Mouse (Mus musculus) stomach, postnatal 0 days (tissue): ENCODE measurements at regions not wholly inside any gene's neighbourhood (a gene's known extent, or its start where the extent isn't known, plus 50 kb on each side); places are given as distances from the start of the nearest gene placed in this dataset.

Experiments
- ATAC-seq: fragments of 200-750 bp; cut with Nextera tagmentation; 2 replicates; pipeline ENCODE4 v1.8.0; 2017; ENCODE audit not compliant: low FRiP score, low TSS enrichment
- DNase-seq: peaks from one replicate; pipeline ENCODE4 v3.0.0-alpha.2; 2016; ENCODE audit warnings: low spot score
- H3K27ac ChIP-seq: fragments of 300-500 bp; sonication (generic); replicated peaks from 2 replicates; pipeline ENCODE4 v1.5.1; 2014; ENCODE audit warnings: mild to moderate bottlenecking, control low read depth
- H3K27me3 ChIP-seq: fragments of 300-500 bp; sonication (generic); 2 replicates; pipeline ENCODE4 v1.6.1; 2014; ENCODE audit warnings: low read length; ENCODE audit not compliant: control insufficient read depth, insufficient read depth
- H3K36me3 ChIP-seq: fragments of 300-500 bp; sonication (generic); 2 replicates; pipeline ENCODE4 v1.6.1; 2014; ENCODE audit warnings: low read length, mixed read lengths; ENCODE audit not compliant: control insufficient read depth, insufficient read depth
- H3K4me1 ChIP-seq: fragments of 300-500 bp; sonication (generic); replicated peaks from 2 replicates; pipeline ENCODE4 v1.6.1; 2014; ENCODE audit warnings: antibody characterized with exemption; ENCODE audit not compliant: control insufficient read depth, insufficient read depth
- H3K4me2 ChIP-seq: fragments of 300-500 bp; sonication (generic); replicated peaks from 2 replicates; pipeline ENCODE4 v1.6.1; 2014; ENCODE audit warnings: low read depth, mild to moderate bottlenecking, control low read depth, moderate library complexity
- H3K4me3 ChIP-seq: fragments of 300-500 bp; sonication (generic); 2 replicates; pipeline ENCODE4 v1.5.1; 2014; ENCODE audit warnings: low read depth, low read length, control low read depth
- H3K9ac ChIP-seq: fragments of 300-500 bp; sonication (generic); 2 replicates; pipeline ENCODE4 v1.6.1; 2014; ENCODE audit warnings: mild to moderate bottlenecking, low read length, control low read depth, mixed read lengths
- H3K9me3 ChIP-seq: fragments of 300-500 bp; sonication (generic); 2 replicates; pipeline ENCODE4 v1.6.1; 2016; ENCODE audit warnings: low read length; ENCODE audit not compliant: control insufficient read depth
- CTCF ChIP-seq: IDR thresholded peaks from 2 replicates; pipeline ENCODE4 v1.5.1; 2016; ENCODE audit warnings: antibody characterized with exemption, low read depth, mild to moderate bottlenecking, moderate library complexity
- EP300 ChIP-seq: optimal IDR thresholded peaks from 2 replicates; pipeline ENCODE3; 2016; ENCODE audit warnings: antibody characterized with exemption
- WGBS: fragments of 180-500 bp; shearing (Covaris S2); extraction: QIAGEN DNeasy Blood & Tissue Kit; methylation state at CpG from one replicate; pipeline ENCODE4 v1.1.7; 2014; 5-methylcytosine and 5-hydroxymethylcytosine counted together

DNA sequence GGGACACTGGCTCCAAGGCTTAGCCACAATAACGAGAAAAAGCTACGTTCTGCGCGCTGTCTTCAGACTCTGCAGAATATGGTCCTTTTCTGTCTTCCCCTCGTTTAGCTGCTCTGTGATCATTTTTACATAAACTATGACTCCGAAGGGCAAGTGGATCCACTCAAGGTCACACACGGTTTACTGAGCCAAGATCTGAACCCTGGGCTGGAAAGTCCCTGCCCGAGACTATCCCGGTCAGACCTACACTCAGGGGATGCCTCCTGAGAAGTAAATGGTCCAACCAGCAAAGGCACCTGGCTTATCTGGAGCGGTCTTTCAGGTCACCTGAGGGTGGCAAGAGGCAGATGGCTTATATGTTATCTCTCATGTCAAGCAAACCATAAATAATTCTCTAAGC lies 204.1 kb downstream of the Atp23 start:
- no peaks in the 10 kb centered on the region for H3K27me3 ChIP-seq
- H3K4me2 ChIP-seq = no peak overlapping the region
- no peak overlapping the region for H3K4me3 ChIP-seq
- no peak for TF ChIP-seq EP300
- TF ChIP-seq CTCF = no peak
- H3K27ac ChIP-seq = no peak overlapping the region
- no peak overlapping the region for H3K9ac ChIP-seq
- WGBS = 74% methylated on average over 10 of the region's 10 CpGs
- H3K4me1 ChIP-seq = no peaks in the 10 kb centered on the region
- no peak for ATAC-seq
- H3K9me3 ChIP-seq = no peaks in the 10 kb centered on the region
- DNase-seq = no peak
- no peaks in the 10 kb centered on the region for H3K36me3 ChIP-seq

DNA sequence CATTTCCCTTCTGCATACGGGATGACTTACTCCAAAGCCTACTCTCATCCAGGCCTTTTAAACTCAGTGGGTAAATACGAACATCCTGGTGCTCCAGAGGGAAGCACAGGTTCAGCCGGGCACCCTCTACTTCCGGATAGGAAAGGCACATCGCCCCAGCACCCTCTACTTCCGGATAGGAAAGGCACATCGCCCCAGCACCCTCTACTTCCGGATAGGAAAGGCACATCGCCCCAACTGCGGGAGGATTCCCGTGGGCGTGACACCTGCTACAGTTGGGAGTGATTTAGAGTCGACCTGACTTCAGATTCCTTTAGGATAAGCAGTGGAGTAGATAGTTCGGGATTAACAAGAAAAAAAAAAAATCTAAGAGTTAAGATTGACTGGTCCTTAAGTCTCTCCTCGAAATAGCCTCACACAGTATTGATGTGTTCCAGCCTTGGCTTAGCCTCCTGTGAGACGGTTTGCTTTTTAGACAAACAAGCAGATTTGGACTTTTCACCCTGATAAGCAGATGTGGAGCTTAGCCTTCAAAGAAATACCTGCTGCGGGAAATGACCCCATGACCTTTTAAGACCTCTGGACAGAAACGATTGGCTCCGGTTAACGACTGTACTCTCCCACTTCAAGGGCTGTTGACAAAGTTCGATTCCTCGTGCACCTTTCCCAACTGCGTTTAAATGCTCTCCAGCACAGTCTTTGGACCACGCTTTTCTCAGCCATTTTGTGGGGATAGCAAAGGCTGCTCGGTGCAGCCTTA lies 210.1 kb downstream of the Atp23 start:
- Histone ChIP-seq H3K4me2 (no peak overlapping the region), H3K4me3 (no peak overlapping the region), H3K4me1 (no peaks in the 10 kb centered on the region), H3K27ac (no peak overlapping the region), H3K27me3 (no peaks in the 10 kb centered on the region), H3K9ac (no peak overlapping the region), H3K36me3 (no peaks in the 10 kb centered on the region), H3K9me3 (no peaks in the 10 kb centered on the region)
- DNase-seq = no peak
- 56% methylated on average over 25 of the region's 25 CpGs for WGBS
- no peak for TF ChIP-seq CTCF
- TF ChIP-seq EP300 = no peak
- ATAC-seq = no peak

DNA sequence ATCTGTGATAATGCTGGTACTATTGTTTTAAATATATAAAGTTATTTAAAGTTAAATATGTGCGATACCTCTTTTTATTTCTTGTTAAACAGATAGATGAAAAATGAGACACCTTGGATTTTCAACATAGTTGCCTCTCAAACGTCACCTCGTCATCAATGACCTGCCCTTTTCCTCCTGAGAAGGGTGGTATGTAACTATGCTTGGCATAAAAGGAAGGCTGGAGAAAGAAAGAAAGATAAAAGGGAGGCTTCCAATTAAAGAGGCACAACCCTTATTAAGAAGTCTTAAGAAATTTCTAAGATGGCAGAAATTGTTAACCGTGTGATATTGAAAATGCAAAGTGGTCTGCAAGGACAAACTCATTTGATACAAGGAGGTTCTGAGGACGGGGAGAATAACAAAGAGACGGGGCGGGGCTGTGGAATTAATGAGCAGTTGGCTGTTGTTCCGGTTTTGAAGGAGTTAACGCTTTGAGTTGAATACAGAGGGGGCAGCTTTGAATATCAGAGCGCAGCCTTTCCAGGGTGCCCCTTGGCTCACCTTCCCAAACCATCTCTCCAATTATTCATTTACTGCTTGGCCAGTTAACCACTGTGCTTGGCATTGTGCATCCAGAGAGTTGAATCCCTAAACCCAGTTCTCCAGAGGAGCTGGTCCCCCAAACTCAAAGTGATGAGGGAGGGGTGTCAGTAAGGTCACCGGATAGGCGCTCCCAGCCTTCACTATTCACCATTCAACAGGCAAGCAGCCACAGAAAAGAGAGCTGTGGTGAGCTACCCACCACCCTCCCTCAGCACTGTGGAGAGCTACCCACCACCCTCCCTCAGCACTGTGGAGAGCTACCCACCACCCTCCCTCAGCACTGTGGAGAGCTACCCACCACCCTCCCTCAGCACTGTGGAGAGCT lies 220.6 kb downstream of the Atp23 start:
- Histone ChIP-seq H3K9ac (no peak overlapping the region), H3K36me3 (no peaks in the 10 kb centered on the region), H3K27me3 (no peaks in the 10 kb centered on the region), H3K4me1 (no peaks in the 10 kb centered on the region), H3K4me3 (no peak overlapping the region), H3K9me3 (no peaks in the 10 kb centered on the region), H3K4me2 (no peak overlapping the region), H3K27ac (no peak overlapping the region)
- TF ChIP-seq EP300 (no peak), CTCF (no peak)
- 13% methylated on average over 12 of the region's 12 CpGs for WGBS
- ATAC-seq (no peak), DNase-seq (no peak)

DNA sequence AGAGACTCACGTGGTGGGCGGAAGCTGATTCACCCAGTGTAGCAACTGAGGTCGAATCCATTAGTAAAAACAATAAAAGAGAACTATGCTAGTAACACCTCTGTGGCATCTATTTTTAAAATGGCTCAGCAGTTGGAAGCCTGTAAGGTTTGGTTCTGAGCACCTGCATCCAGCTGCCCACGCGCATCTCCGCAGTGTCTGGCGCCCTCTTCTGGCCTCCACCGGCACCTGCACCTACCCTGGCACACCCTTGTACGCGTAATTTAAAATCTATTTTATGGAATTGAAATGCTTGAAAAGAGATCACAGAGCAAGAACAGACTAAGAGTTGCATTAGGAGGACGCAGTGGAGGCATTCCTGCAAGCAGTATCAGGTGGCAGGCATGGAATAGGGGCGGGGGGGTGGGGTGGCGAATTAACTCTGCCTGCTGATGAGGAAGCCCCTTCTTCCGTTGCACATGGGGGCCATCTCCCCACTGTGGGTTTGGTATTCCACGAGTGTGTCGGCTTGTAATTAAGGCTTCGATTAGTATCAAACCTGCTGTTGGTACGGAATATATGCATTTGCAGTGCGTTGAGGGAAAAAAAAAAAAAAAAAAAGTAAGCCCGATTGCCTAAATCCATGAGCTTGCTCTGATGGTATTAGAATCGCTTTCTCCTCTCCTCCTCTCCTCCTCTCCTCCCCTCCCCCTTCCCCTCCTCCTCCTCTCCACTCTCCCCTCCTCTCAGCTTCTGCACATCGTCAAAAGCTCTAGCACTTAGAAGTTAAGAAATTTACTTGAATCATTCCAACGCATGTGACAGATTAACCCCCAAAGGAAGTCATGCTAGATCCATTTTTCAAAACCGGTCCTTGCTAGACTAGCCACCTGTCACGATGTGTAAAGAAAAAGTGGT lies 221.7 kb downstream of the Atp23 start:
- Histone ChIP-seq H3K27ac (no peak overlapping the region), H3K36me3 (no peaks in the 10 kb centered on the region), H3K4me1 (no peaks in the 10 kb centered on the region), H3K27me3 (no peaks in the 10 kb centered on the region), H3K4me2 (no peak overlapping the region), H3K9ac (no peak overlapping the region), H3K9me3 (no peaks in the 10 kb centered on the region), H3K4me3 (no peak overlapping the region)
- DNase-seq (no peak), ATAC-seq (no peak)
- TF ChIP-seq CTCF = peak; percentile 53
- TF ChIP-seq EP300 = no peak
- WGBS = 29% methylated on average over 25 of the region's 25 CpGs

DNA sequence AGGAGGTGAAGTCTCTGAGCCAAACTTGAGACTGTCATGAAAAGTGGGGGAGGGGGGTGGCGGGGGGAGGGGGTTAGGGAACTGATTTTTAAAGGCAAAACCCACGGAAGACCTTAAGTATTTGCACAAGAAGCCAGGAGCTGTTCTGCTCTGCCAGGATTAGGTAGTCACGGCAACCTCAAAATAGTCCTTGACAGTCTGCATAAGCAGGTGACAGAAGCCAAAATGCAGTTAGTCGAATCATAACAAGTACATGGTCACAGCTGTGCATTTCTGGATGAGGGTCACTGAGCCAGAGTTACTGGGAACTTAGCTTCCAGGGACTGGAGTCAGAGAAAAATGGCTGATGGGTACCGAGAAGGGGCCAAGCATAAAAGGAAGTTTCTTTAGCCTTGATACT lies 227.7 kb downstream of the Atp23 start:
- H3K9ac ChIP-seq = no peak overlapping the region
- H3K4me3 ChIP-seq = no peak overlapping the region

More for the DNA sequence above, 227.7 kb downstream of the Atp23 start:
- DNase-seq (no peak), ATAC-seq (no peak)
- Histone ChIP-seq H3K4me1 (no peaks in the 10 kb centered on the region), H3K4me2 (no peak overlapping the region), H3K36me3 (no peaks in the 10 kb centered on the region), H3K27ac (no peak overlapping the region), H3K27me3 (no peaks in the 10 kb centered on the region), H3K9me3 (no peaks in the 10 kb centered on the region)
- TF ChIP-seq EP300 = no peak
- TF ChIP-seq CTCF = no peak
- 43% methylated on average over 5 of the region's 5 CpGs for WGBS
